Mouse (Mus musculus): ENCODE measurements around the gene Gm20388. TPM values are rescaled to one million over a fixed set of nuclear protein-coding genes. Genes with fewer than 3 reads are reported as not detected.

The Gm20388 gene
- total and polyA plus RNA-seq, 2 experiments from 2014 or later = 51.3 TPM; not detected in 1

DNA sequence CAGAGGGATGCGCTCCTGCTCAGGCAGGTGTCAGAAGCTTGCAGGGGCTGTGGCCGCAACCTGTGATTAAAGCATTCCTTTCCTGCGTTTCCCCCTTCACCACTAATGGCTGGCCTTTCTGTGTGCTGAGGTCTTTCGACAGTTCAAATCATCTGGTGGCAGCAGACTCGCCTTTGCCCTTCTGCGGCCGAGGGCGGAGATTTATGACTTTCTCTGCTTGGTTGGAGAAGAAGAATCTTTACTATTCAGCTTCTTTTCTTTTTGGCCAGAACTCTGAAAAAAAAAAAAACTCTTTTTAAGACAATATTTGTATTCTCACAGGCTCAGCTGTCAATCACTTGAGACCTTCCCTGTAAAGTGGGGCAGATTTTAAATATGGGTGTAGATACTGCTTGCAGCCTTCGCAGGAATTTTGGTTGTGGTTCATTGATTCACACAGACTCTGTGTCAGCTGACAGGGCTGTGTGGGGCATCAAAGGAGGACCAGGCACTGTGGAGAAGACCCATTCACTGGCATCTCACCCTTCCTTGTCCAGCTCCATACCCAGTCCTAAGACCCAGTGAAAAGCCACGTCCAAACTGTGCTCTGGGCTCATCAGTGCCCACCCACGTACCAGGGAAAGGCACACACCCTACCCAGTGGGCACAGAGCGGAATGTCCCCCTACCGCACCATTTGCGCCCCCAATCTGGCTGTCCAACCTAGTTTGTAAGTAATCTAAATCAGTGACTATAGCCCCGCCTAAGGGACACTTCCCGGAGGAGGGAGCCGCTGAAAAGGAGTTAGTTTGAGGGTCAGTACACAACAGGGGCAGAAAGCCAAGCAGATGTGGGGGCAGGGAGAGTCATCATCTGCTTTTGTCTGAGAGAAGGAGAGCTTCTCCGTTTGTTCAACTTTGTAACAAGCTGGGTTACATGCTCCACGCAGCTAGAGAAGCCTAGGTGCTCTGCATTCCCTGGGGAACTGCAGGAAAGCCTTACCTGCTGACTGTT lies 845.0 kb downstream of the Gm20388 start:
- no peak for TF ChIP-seq CTCF (IDR thresholded peaks at IDR 0.05; ENCODE audit: low read depth)
- Histone ChIP-seq H3K9me3 (ENCODE audit: low read length) (no peaks in the 10 kb centered on the region), H3K4me3 (ENCODE audit: low read depth, low read length) (no peak overlapping the region), H3K27me3 (ENCODE audit: insufficient read depth, low read length) (no peaks in the 10 kb centered on the region), H3K4me1 (ENCODE audit: insufficient read depth) (no peaks in the 10 kb centered on the region), H3K36me3 (ENCODE audit: insufficient read depth) (no peaks in the 10 kb centered on the region), H3K27ac (ENCODE audit: low read depth, low read length) (no peak overlapping the region), H3K9ac (no peak overlapping the region), H3K4me2 (ENCODE audit: low read depth) (no peak overlapping the region)
- DNase-seq (no peak), ATAC-seq (no peak)
- whole genome bisulfite sequencing = 60% methylated on average over 19 of the region's 19 CpGs

- WGBS = 47% methylated on average over 4 of the region's 4 CpGs
- no peak for TF ChIP-seq CTCF (IDR thresholded peaks at IDR 0.05; ENCODE audit: low read depth)
- DNase-seq (no peak), ATAC-seq (no peak)
- H3K36me3 ChIP-seq (ENCODE audit: insufficient read depth) = no peaks in the 10 kb centered on the region
- H3K27ac ChIP-seq (ENCODE audit: low read depth, low read length) = no peak overlapping the region
- no peaks in the 10 kb centered on the region for H3K4me1 ChIP-seq (ENCODE audit: insufficient read depth)
- no peak overlapping the region for H3K4me2 ChIP-seq (ENCODE audit: low read depth)
- no peak overlapping the region for H3K4me3 ChIP-seq (ENCODE audit: low read depth, low read length)
- no peaks in the 10 kb centered on the region for H3K9me3 ChIP-seq (ENCODE audit: low read length)
- H3K9ac ChIP-seq = no peak overlapping the region
- H3K27me3 ChIP-seq (ENCODE audit: insufficient read depth, low read length) = no peaks in the 10 kb centered on the region
These were observed 847.4 kb downstream of the Gm20388 start for GRCm38 (mm10) chr8:120758005-120758404.

GRCm38 (mm10) chr8:120759847-120760246 lies 849.2 kb downstream of the Gm20388 start:
- no peak overlapping the region for H3K27ac ChIP-seq (ENCODE audit: low read depth, low read length)
- H3K4me2 ChIP-seq (ENCODE audit: low read depth) = no peak overlapping the region
- ATAC-seq = no peak
- DNase-seq = no peak
- no peaks in the 10 kb centered on the region for H3K4me1 ChIP-seq (ENCODE audit: insufficient read depth)
- no peaks in the 10 kb centered on the region for H3K27me3 ChIP-seq (ENCODE audit: insufficient read depth, low read length)
- H3K9ac ChIP-seq = no peak overlapping the region
- WGBS = 92% methylated on average over 6 of the region's 6 CpGs
- no peaks in the 10 kb centered on the region for H3K9me3 ChIP-seq (ENCODE audit: low read length)
- H3K36me3 ChIP-seq (ENCODE audit: insufficient read depth) = no peaks in the 10 kb centered on the region
- TF ChIP-seq CTCF (IDR thresholded peaks at IDR 0.05; ENCODE audit: low read depth) = no peak
- H3K4me3 ChIP-seq (ENCODE audit: low read depth, low read length) = no peak overlapping the region

DNA sequence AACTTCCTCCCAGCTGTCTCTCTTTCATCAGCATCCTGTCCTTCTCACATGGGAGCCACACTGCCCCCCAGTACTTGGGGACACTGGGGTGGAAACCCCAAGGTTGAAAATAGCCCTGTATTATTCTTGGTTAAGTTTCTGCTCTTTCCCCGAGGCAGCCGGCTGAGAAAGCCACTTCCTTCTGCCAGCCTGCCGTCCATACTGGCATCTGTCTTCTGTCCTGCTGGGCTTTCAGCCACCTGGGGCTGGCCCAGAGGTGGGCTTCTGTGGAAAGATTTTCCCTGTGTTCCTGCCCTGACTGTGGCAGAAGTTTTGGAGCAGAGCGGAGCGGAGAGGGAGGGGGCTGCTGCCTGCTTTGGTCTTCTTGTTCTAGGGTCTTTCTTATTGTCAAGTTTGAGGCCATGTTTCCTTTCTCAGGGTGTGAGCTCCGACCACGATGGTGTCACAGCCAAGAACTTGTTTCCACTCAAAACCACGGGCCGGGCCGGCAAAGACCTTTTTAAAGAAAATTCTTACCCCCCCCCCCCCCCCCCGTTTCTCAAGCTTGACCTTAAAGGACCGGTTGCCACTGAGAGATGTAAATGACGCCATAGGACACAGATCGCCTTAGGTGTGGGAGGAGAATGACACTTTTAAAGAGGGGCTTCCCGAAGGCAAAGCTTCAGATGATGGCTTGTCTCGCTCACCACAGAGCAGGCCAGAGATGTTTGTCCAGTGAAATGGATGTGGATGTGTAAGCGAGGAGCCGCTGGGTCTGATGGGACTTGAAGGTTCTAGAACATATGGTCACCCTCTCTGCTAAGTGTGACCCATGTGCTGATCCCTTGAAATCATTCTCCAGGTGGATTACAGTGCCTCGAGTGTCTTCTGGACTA lies 849.9 kb downstream of the Gm20388 start:
- 85% methylated on average over 19 of the region's 19 CpGs for WGBS
- Histone ChIP-seq H3K27ac (ENCODE audit: low read depth, low read length) (no peak overlapping the region), H3K9me3 (ENCODE audit: low read length) (no peaks in the 10 kb centered on the region), H3K4me2 (ENCODE audit: low read depth) (no peak overlapping the region), H3K4me1 (ENCODE audit: insufficient read depth) (no peaks in the 10 kb centered on the region), H3K36me3 (ENCODE audit: insufficient read depth) (no peaks in the 10 kb centered on the region), H3K27me3 (ENCODE audit: insufficient read depth, low read length) (no peaks in the 10 kb centered on the region), H3K9ac (no peak overlapping the region), H3K4me3 (ENCODE audit: low read depth, low read length) (no peak overlapping the region)
- DNase-seq = no peak
- TF ChIP-seq CTCF (IDR thresholded peaks at IDR 0.05; ENCODE audit: low read depth) = no peak
- no peak for ATAC-seq

- Histone ChIP-seq H3K27me3 (ENCODE audit: insufficient read depth, low read length) (no peaks in the 10 kb centered on the region), H3K4me1 (ENCODE audit: insufficient read depth) (no peaks in the 10 kb centered on the region), H3K4me3 (ENCODE audit: low read depth, low read length) (no peak overlapping the region), H3K9me3 (ENCODE audit: low read length) (no peaks in the 10 kb centered on the region), H3K4me2 (ENCODE audit: low read depth) (no peak overlapping the region), H3K36me3 (ENCODE audit: insufficient read depth) (no peaks in the 10 kb centered on the region), H3K9ac (no peak overlapping the region), H3K27ac (ENCODE audit: low read depth, low read length) (no peak overlapping the region)
- TF ChIP-seq CTCF (IDR thresholded peaks at IDR 0.05; ENCODE audit: low read depth) = no peak
- ATAC-seq (no peak), DNase-seq (no peak)
- 84% methylated on average over 5 of the region's 5 CpGs for WGBS
These were observed 852.6 kb downstream of the Gm20388 start for GRCm38 (mm10) chr8:120763267-120763666.

DNA sequence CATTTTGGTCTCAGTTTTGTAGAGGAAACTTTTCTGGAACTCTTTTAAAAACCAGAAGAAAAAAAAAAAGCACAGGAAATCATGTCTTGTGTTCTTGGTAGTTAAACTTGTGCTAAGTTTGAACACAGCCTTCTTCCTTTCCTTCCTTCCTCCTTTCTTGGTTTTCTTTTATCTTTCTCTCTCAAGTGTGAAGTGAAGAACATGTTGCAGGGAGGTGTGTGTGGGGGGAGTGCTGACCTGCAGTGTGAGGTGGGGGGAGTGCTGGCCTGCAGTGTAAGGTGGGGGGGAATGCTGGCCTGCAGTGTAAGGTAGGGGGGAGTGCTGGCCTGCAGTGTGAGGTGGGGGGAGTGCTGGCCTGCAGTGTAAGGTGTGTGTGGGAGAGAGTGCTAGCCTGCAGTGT lies 854.0 kb downstream of the Gm20388 start:
- Histone ChIP-seq H3K4me2 (ENCODE audit: low read depth) (no peak overlapping the region), H3K36me3 (ENCODE audit: insufficient read depth) (no peaks in the 10 kb centered on the region), H3K27ac (ENCODE audit: low read depth, low read length) (no peak overlapping the region), H3K9ac (no peak overlapping the region), H3K27me3 (ENCODE audit: insufficient read depth, low read length) (no peaks in the 10 kb centered on the region), H3K4me3 (ENCODE audit: low read depth, low read length) (no peak overlapping the region), H3K4me1 (ENCODE audit: insufficient read depth) (no peaks in the 10 kb centered on the region), H3K9me3 (ENCODE audit: low read length) (no peaks in the 10 kb centered on the region)
- ATAC-seq = no peak
- TF ChIP-seq CTCF (IDR thresholded peaks at IDR 0.05; ENCODE audit: low read depth) = no peak
- DNase-seq = no peak

DNA sequence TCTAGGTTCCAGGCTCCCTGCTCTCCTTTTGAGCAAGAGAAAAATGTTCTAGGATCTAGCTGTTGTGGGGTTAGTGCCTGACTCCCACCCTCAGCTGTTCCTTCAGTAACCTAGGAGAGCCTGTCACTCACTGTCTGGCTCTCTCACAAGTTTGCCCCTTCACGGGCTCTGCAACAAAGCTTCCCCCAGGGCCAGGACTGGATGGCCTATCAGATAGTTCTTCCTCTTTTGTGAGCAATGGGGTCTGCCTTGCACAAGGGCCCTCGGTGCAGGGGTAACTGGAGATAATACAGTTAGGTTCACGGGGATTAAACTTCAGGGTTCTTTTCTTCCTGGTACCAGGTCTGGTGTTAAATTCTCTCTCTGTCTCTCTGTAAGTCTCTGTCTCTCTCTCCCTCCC lies 856.0 kb downstream of the Gm20388 start:
- no peak overlapping the region for H3K9ac ChIP-seq
- WGBS = 20% methylated on average over 3 of the region's 3 CpGs
- no peak for DNase-seq

More for the DNA sequence above, 856.0 kb downstream of the Gm20388 start:
- no peak overlapping the region for H3K27ac ChIP-seq (ENCODE audit: low read depth, low read length)
- no peak overlapping the region for H3K4me2 ChIP-seq (ENCODE audit: low read depth)
- H3K4me3 ChIP-seq (ENCODE audit: low read depth, low read length) = no peak overlapping the region
- H3K4me1 ChIP-seq (ENCODE audit: insufficient read depth) = no peaks in the 10 kb centered on the region
- no peak for TF ChIP-seq CTCF (IDR thresholded peaks at IDR 0.05; ENCODE audit: low read depth)
- no peak for ATAC-seq
- no peaks in the 10 kb centered on the region for H3K9me3 ChIP-seq (ENCODE audit: low read length)
- H3K36me3 ChIP-seq (ENCODE audit: insufficient read depth) = no peaks in the 10 kb centered on the region
- no peaks in the 10 kb centered on the region for H3K27me3 ChIP-seq (ENCODE audit: insufficient read depth, low read length)

Data from forebrain, postnatal 0 days (tissue).